Mouse (Mus musculus) heart, postnatal 0 days (tissue): ENCODE measurements around the gene Tnrc6b.

Experiments used
- CTCF ChIP-seq: IDR thresholded peaks from 2 replicates; pipeline ENCODE4 v1.5.1; 2016; ENCODE audit warnings: antibody characterized with exemption, control low read depth, low read depth
- EP300 ChIP-seq: IDR thresholded peaks from 2 replicates; pipeline ENCODE4 v1.6.1; 2016; ENCODE audit warnings: antibody characterized with exemption, low read depth

DNA sequence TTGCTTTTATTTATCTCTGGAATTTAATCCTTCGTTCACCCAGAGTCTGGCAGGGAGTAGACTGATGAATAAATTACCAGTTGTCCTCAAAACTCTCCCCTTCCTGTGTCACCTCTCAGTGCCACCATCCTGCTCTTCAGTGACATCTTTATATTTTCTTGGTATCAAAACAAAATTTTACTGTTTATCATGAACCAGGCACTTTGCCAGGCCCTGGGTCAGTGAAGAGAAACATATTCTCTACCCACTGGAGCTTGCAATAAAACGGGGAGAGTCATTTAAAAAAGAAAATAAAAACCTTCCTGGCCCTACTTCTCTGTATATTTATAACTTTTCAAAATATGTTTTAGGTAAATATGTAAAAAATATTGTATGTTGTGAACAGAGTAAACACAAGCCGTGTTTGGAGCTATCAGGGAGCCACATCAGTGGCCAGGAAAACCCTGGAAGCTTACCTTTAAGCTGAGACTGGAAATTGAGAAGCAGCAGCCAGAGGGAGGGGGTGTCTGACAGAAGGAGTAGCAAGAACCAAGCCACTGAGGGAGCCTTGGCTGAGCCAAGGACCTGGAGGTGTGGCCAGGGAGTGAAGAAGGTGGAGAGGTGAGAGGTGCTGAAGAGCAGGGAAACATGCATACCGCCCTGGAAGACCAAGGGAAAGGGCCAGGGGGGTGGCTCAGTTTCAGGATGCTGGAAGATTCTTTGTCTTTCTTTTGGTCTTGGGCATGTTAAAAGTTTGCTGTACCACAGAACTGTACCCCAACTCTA, 21.3 kb downstream of the Tnrc6b start:
- TF ChIP-seq CTCF (no peak), EP300 (no peak)
